Mouse (Mus musculus): ENCODE results near the gene Pycr1. TPM values are rescaled to one million over a fixed set of nuclear protein-coding genes. Genes with fewer than 3 reads are reported as not detected.
A peak's percentile ranks its signal among the peaks of the same experiment; 100 is the strongest.

Pycr1 gene
- total RNA-seq, 4 experiments from 2014 or later = 0.91 to 2.8 (median 1.8) TPM

GRCm38 (mm10) chr11:120658876-120659410 lies 15.4 kb upstream of the Pycr1 start:
- DNase-seq (ENCODE audit: low spot score) = peak; percentile 66

GRCm38 (mm10) chr11:120657301-120657700 lies 13.7 kb upstream of the Pycr1 start:
- DNase-seq (ENCODE audit: low spot score) = no peak

- no peak for DNase-seq (ENCODE audit: low spot score)
These were observed 11.2 kb upstream of the Pycr1 start for GRCm38 (mm10) chr11:120654741-120655140.

GRCm38 (mm10) chr11:120651872-120652271 lies 8.3 kb upstream of the Pycr1 start:
- DNase-seq (ENCODE audit: low spot score) = no peak

GRCm38 (mm10) chr11:120648001-120648476 lies 4.5 kb upstream of the Pycr1 start, which contains the start of gene Myadml2:
Gene Myadml2 (minus strand): TSS chr11:120648158.
- DNase-seq (ENCODE audit: low spot score) = no peak

GRCm38 (mm10) chr11:120647047-120647830 lies 3.7 kb upstream of the Pycr1 start:
- no peak for DNase-seq (ENCODE audit: low spot score)

GRCm38 (mm10) chr11:120642939-120643600 lies 499 bp downstream of the Pycr1 start:
- DNase-seq (ENCODE audit: low spot score) = no peak

GRCm38 (mm10) chr11:120641869-120642268 lies 1.7 kb downstream of the Pycr1 start:
- DNase-seq (ENCODE audit: low spot score) = no peak

GRCm38 (mm10) chr11:120641255-120641654 lies 2.3 kb downstream of the Pycr1 start:
- no peak for DNase-seq (ENCODE audit: low spot score)

GRCm38 (mm10) chr11:120634810-120635209 lies 8.8 kb downstream of the Pycr1 start:
- no peak for DNase-seq (ENCODE audit: low spot score)

- peak; percentile 88 for DNase-seq (ENCODE audit: low spot score)
These were observed 9.8 kb downstream of the Pycr1 start, which contains the start of gene Mafg for GRCm38 (mm10) chr11:120633520-120634343. Gene Mafg (minus strand): TSS chr11:120633600.

GRCm38 (mm10) chr11:120632559-120633519 lies 10.7 kb downstream of the Pycr1 start:
- peak; percentile 73 for DNase-seq (ENCODE audit: low spot score)

- DNase-seq (ENCODE audit: low spot score) = no peak
These were observed 11.7 kb downstream of the Pycr1 start for GRCm38 (mm10) chr11:120631726-120632448.

- no peak for DNase-seq (ENCODE audit: low spot score)
These were observed 12.5 kb downstream of the Pycr1 start for GRCm38 (mm10) chr11:120630881-120631725.

GRCm38 (mm10) chr11:120630401-120630871 lies 13.1 kb downstream of the Pycr1 start:
- no peak for DNase-seq (ENCODE audit: low spot score)

- DNase-seq (ENCODE audit: low spot score) = peak; percentile 57
These were observed 13.7 kb downstream of the Pycr1 start for GRCm38 (mm10) chr11:120629911-120630310.

GRCm38 (mm10) chr11:120629341-120629730 lies 14.2 kb downstream of the Pycr1 start:
- DNase-seq (ENCODE audit: low spot score) = no peak

- no peak for DNase-seq (ENCODE audit: low spot score)
These were observed 14.8 kb downstream of the Pycr1 start for GRCm38 (mm10) chr11:120628601-120629340.

Data from heart, adult 8-10 months (tissue).